Mouse (Mus musculus): ENCODE data around the gene Mindy1.
"Not testable (repeated sequence)": the region's sequence is repeated elsewhere in the genome, so short reads cannot be mapped to it uniquely, and the experiment has no call there.

Mindy1 gene

DNA sequence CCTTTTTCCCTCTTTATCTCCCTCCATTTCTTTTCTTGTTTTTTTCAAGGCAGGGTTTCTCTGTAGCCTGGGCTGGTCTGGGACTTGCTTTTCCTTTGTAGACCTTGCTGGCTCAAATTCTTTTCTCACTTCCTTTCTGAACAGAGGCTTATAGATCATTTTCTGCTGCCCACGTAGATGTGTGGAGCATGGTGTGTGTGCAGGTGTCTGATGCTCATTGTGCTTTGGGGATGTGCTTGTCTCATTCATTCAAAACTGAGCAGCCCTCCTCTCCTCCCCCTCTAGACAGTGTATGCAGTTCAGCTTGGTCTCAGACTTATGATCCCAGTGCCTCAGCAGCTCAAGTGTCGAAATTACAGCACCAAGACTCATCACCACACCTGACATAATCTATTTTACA, 38.0 kb downstream of the Mindy1 start:
- no peak for DNase-seq (ENCODE audit: extremely low read depth, low read depth)

- no peak for DNase-seq (ENCODE audit: extremely low read depth, low read depth)
Measured at GRCm38 (mm10) chr3:95319701-95320625, 38.8 kb downstream of the Mindy1 start.

DNA sequence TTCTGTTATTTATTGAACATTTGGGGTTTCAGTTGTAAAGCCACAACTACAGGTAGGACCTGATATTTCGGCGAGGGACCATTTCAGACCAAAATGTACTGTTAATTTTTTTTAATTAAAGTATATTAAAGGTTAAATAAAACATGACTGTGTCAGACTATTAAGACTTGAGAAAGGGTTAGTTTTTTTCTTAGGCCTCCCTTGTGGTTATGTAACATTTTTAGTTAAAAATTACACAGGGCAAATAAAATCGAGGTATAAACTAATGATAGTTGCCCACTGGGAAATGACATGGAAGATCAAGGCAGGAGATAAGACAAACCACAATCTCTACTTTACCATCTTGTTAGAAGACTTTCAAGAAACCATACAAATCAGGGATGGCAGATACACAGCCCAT, 42.3 kb downstream of the Mindy1 start:
- no peak for DNase-seq (ENCODE audit: extremely low read depth, low read depth)

DNA sequence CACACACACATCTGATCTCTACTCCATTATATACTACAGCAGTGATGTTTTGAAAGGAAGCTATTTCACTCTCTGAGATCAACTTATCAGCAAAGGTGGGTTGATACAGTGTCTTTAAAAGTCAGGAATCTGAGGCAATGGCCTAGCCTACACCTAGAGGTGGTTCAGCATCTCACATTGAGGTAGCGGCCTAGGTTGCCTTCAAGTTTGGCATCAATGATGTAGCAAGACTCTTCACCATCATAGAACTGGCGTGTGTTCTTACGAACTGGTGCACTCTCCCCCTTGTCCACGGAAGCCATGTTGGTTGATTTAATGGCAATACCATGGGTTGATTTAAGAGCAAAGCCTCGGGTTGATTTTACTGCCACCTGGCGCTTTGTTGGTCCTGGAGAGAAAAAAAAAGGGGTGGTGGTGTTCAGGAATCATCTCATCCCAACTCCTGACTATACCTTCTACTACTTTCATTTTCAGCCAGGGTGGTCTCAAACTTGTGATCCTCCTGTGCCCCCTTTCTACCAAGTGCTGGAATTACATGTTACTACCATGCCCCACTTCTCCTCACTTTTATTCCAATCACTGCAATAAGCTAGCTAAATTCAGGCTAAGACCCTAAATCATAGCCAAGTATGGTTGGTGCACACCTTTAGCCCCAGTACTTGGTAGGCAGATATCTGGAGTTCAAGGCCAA, 43.5 kb downstream of the Mindy1 start:
- DNase-seq (ENCODE audit: extremely low read depth, low read depth), result no peak

DNA sequence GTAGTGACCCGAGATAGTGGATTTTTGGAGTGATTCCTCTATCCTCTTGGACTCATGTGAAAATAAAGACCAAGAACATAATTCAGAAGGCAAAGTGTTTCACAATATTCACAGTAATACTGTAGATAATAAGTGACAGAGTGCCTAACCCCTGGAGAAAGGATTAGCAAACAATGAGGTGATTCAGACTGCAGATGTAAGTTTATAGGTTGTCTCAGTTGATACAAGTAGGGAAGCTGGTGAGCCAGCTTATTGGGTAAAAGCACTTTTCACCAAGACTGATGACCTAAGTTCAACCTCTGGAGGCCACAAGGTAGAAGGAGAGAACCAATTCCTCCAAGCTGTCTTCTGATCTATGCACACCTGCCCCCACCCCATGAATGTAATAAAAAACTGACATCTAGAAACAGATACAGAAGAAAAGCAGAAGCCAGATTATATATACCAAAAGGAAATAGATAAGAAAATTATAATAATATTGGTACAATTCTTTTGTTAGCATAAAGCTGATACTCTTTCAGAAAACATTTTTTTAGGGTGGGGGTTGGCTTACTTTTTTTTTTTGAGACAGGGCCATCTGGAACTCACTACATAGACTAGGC, 47.8 kb downstream of the Mindy1 start:
- DNase-seq (ENCODE audit: extremely low read depth, low read depth), result no peak

- DNase-seq (ENCODE audit: extremely low read depth, low read depth), result no peak
Measured at GRCm38 (mm10) chr3:95331528-95331927, 50.4 kb downstream of the Mindy1 start.

- DNase-seq (ENCODE audit: extremely low read depth, low read depth), result no peak
Measured at GRCm38 (mm10) chr3:95337345-95337744, 56.2 kb downstream of the Mindy1 start.

GRCm38 (mm10) chr3:95338251-95338650, 57.1 kb downstream of the Mindy1 start:
- no peak for DNase-seq (ENCODE audit: extremely low read depth, low read depth)

- not testable (repeated sequence) for DNase-seq (ENCODE audit: extremely low read depth, low read depth)
Measured at GRCm38 (mm10) chr3:95343356-95344000, 62.3 kb downstream of the Mindy1 start.

All from MEL-GATA-1-ER (cell line).